Mouse (Mus musculus) MEL (cell line): ENCODE data around the gene Cbr4. TPM values are rescaled to one million over a fixed set of nuclear protein-coding genes. Genes with fewer than 3 reads are reported as not detected.
A peak's percentile ranks its signal among the peaks of the same experiment; 100 is the strongest.

Experiments used
- DNase-seq: peaks from one replicate; pipeline ENCODE4 v3.0.0; 2011; ENCODE audit warnings: low read depth, low spot score
- H3K27ac ChIP-seq: 2 replicates; pipeline ENCODE4 v1.5.1; 2012; ENCODE audit warnings: low read depth, mild to moderate bottlenecking, control low read depth, low read length, moderate library complexity; ENCODE audit not compliant: control insufficient read depth
- H3K27me3 ChIP-seq, 2 experiments: fragments of 150-350 bp in 1 of 2; sonication (generic) in 1 of 2; 2 replicates each; pipeline ENCODE4 v1.6.1; 2012; ENCODE audit warnings: low read length in 2 of 2, mild to moderate bottlenecking in 2 of 2, improper control_type of control experiment in 1 of 2, moderate library complexity in 1 of 2; ENCODE audit not compliant: insufficient read depth in 2 of 2, control insufficient read depth in 1 of 2
- H3K36me3 ChIP-seq, 2 experiments: 2 replicates each; pipeline ENCODE4 v1.6.1; 2012 to 2014; ENCODE audit warnings: low read length in 2 of 2, improper control_type of control experiment in 1 of 2, inconsistent platforms in 1 of 2, mild to moderate bottlenecking in 1 of 2; ENCODE audit not compliant: insufficient read depth in 2 of 2, control insufficient read depth in 1 of 2
- H3K4me1 ChIP-seq, 2 experiments: fragments of 150-350 bp in 1 of 2; sonication (generic) in 1 of 2; 2 replicates each; pipeline ENCODE4 v1.6.1; 2012; ENCODE audit warnings: low read length in 2 of 2, improper control_type of control experiment in 1 of 2, mild to moderate bottlenecking in 1 of 2; ENCODE audit not compliant: insufficient read depth in 2 of 2, control insufficient read depth in 1 of 2
- H3K4me3 ChIP-seq, 2 experiments: fragments of 150-350 bp in 1 of 2; sonication (generic) in 1 of 2; 2 replicates each; pipeline ENCODE4 v1.5.1; 2012; ENCODE audit warnings: low read depth in 2 of 2, low read length in 2 of 2, mild to moderate bottlenecking in 2 of 2, moderate library complexity in 2 of 2, control low read depth in 1 of 2, improper control_type of control experiment in 1 of 2; ENCODE audit not compliant: control insufficient read depth in 1 of 2, insufficient read depth in 1 of 2
- H3K79me2 ChIP-seq: 2 replicates; pipeline ENCODE4 v1.6.1; 2012; ENCODE audit warnings: mild to moderate bottlenecking, low read length, moderate library complexity; ENCODE audit not compliant: control insufficient read depth, poor library complexity, insufficient read depth
- H3K9ac ChIP-seq: 2 replicates; pipeline ENCODE4 v1.6.1; 2012; ENCODE audit warnings: low read depth, mild to moderate bottlenecking, control low read depth, low read length, moderate library complexity; ENCODE audit not compliant: control insufficient read depth, poor library complexity, severe bottlenecking
- H3K9me3 ChIP-seq: fragments of 150-350 bp; sonication (generic); replicated peaks from 2 replicates; pipeline ENCODE4 v1.6.1; 2012; ENCODE audit warnings: mild to moderate bottlenecking, low read length, improper control_type of control experiment, moderate library complexity; ENCODE audit not compliant: insufficient read depth
- CHD1 ChIP-seq: IDR thresholded peaks from 2 replicates; pipeline ENCODE4 v1.6.1; 2012; ENCODE audit warnings: low read depth, mild to moderate bottlenecking, inconsistent platforms, low read length, improper control_type of control experiment
- CHD2 ChIP-seq: IDR thresholded peaks from 2 replicates; pipeline ENCODE4 v1.6.1; 2011; ENCODE audit warnings: low read length, improper control_type of control experiment
- CTCF ChIP-seq, 3 experiments: IDR thresholded peaks in 2 of 3; conservative IDR thresholded peaks in 1 of 3; 2 replicates each; pipeline ENCODE4 v1.5.1; 2011 to 2012; ENCODE audit warnings: low read length in 3 of 3, low read depth in 2 of 3, mild to moderate bottlenecking in 2 of 3, improper control_type of control experiment in 1 of 3, inconsistent platforms in 1 of 3, mixed read lengths in 1 of 3, moderate library complexity in 1 of 3; ENCODE audit not compliant: control insufficient read depth in 1 of 3, insufficient read depth in 1 of 3, poor library complexity in 1 of 3, severe bottlenecking in 1 of 3
- E2F4 ChIP-seq: IDR thresholded peaks from 2 replicates; pipeline ENCODE4 v1.6.1; 2011; ENCODE audit warnings: low read depth, low read length, improper control_type of control experiment, borderline replicate concordance
- ELF1 ChIP-seq: IDR thresholded peaks from 2 replicates; pipeline ENCODE4 v1.6.1; 2014; ENCODE audit warnings: low read depth, mild to moderate bottlenecking, inconsistent platforms, low read length, improper control_type of control experiment, moderate library complexity
- EP300 ChIP-seq, 2 experiments: IDR thresholded peaks; 2 replicates each; pipeline ENCODE4 v1.6.1; 2011; ENCODE audit warnings: improper control_type of control experiment in 2 of 2, low read length in 2 of 2, low read depth in 1 of 2, mild to moderate bottlenecking in 1 of 2
- ETS1 ChIP-seq: IDR thresholded peaks from 2 replicates; pipeline ENCODE4 v1.6.1; 2012; ENCODE audit warnings: low read depth, mild to moderate bottlenecking, inconsistent platforms, low read length, improper control_type of control experiment, moderate library complexity
- GABPA ChIP-seq: IDR thresholded peaks from 2 replicates; pipeline ENCODE4 v1.6.1; 2012; ENCODE audit warnings: low read depth, mild to moderate bottlenecking, inconsistent platforms, low read length, improper control_type of control experiment, moderate library complexity
- GATA1 ChIP-seq: IDR thresholded peaks from 2 replicates; pipeline ENCODE4 v1.6.1; 2011; ENCODE audit warnings: low read depth, low read length, improper control_type of control experiment
- HCFC1 ChIP-seq: IDR thresholded peaks from 2 replicates; pipeline ENCODE4 v1.6.1; 2012; ENCODE audit warnings: low read depth, mild to moderate bottlenecking, inconsistent platforms, low read length, improper control_type of control experiment, moderate library complexity
- JUND ChIP-seq: IDR thresholded peaks from 2 replicates; pipeline ENCODE4 v1.6.1; 2011; ENCODE audit warnings: low read depth, mild to moderate bottlenecking, improper control_type of control experiment, low read length
- KAT2A ChIP-seq: conservative IDR thresholded peaks from 2 replicates; pipeline ENCODE4 v1.6.1; 2012; ENCODE audit warnings: low read depth, low read length, improper control_type of control experiment, inconsistent platforms
- MAFK ChIP-seq: IDR thresholded peaks from 2 replicates; pipeline ENCODE4 v1.6.1; 2011; ENCODE audit warnings: low read depth, mild to moderate bottlenecking, low read length, improper control_type of control experiment, borderline replicate concordance
- MAX ChIP-seq: IDR thresholded peaks from 2 replicates; pipeline ENCODE4 v1.6.1; 2011; ENCODE audit warnings: low read length, improper control_type of control experiment
- MAZ ChIP-seq: IDR thresholded peaks from 2 replicates; pipeline ENCODE4 v1.6.1; 2012; ENCODE audit warnings: low read depth, mild to moderate bottlenecking, inconsistent platforms, low read length, improper control_type of control experiment
- MEF2A ChIP-seq: IDR thresholded peaks from 2 replicates; pipeline ENCODE4 v1.6.1; 2014; ENCODE audit warnings: low read depth, mild to moderate bottlenecking, inconsistent platforms, low read length, improper control_type of control experiment; ENCODE audit not compliant: poor library complexity, insufficient replicate concordance, severe bottlenecking; ENCODE audit errors: extremely low read depth
- MXI1 ChIP-seq: IDR thresholded peaks from 2 replicates; pipeline ENCODE4 v1.6.1; 2011; ENCODE audit warnings: mild to moderate bottlenecking, low read depth, low read length, improper control_type of control experiment
- MYB ChIP-seq: IDR thresholded peaks from 2 replicates; pipeline ENCODE4 v1.6.1; 2011; ENCODE audit warnings: mild to moderate bottlenecking, low read depth, low read length, improper control_type of control experiment
- MYC ChIP-seq: IDR thresholded peaks from 2 replicates; pipeline ENCODE4 v1.6.1; 2011; ENCODE audit warnings: low read depth, mild to moderate bottlenecking, low read length, improper control_type of control experiment, moderate library complexity
- NELFE ChIP-seq: IDR thresholded peaks from 2 replicates; pipeline ENCODE4 v1.6.1; 2011; ENCODE audit warnings: low read depth, low read length, improper control_type of control experiment
- NRF1 ChIP-seq: IDR thresholded peaks from 2 replicates; pipeline ENCODE4 v1.6.1; 2014; ENCODE audit warnings: low read depth, mild to moderate bottlenecking, inconsistent platforms, low read length, improper control_type of control experiment, moderate library complexity; ENCODE audit not compliant: poor library complexity, insufficient read depth, severe bottlenecking
- POLR2A ChIP-seq, 2 experiments: IDR thresholded peaks; 2 replicates each; pipeline ENCODE4 v1.6.1; 2011 to 2012; ENCODE audit warnings: low read length in 2 of 2, mild to moderate bottlenecking in 2 of 2, control low read depth in 1 of 2, improper control_type of control experiment in 1 of 2, low read depth in 1 of 2, moderate library complexity in 1 of 2; ENCODE audit not compliant: control insufficient read depth in 1 of 2, insufficient read depth in 1 of 2, poor library complexity in 1 of 2
- POLR2AphosphoS2 ChIP-seq: IDR thresholded peaks from 2 replicates; pipeline ENCODE4 v1.6.1; 2011; ENCODE audit warnings: low read length, improper control_type of control experiment
- POLR2AphosphoS5 ChIP-seq: IDR thresholded peaks from 2 replicates; pipeline ENCODE4 v1.6.1; 2012; ENCODE audit warnings: low read depth, borderline replicate concordance, mild to moderate bottlenecking, inconsistent platforms, low read length, moderate library complexity, mixed read lengths
- RAD21 ChIP-seq: IDR thresholded peaks from 2 replicates; pipeline ENCODE4 v1.6.1; 2011; ENCODE audit warnings: mild to moderate bottlenecking, low read depth, low read length, improper control_type of control experiment
- RCOR1 ChIP-seq: IDR thresholded peaks from 2 replicates; pipeline ENCODE4 v1.6.1; 2012; ENCODE audit warnings: low read depth, mild to moderate bottlenecking, inconsistent platforms, low read length, improper control_type of control experiment
- SIN3A ChIP-seq: IDR thresholded peaks from 2 replicates; pipeline ENCODE4 v1.6.1; 2012; ENCODE audit warnings: low read length, improper control_type of control experiment, inconsistent platforms
- SMC3 ChIP-seq: IDR thresholded peaks from 2 replicates; pipeline ENCODE4 v1.6.1; 2011; ENCODE audit warnings: low read depth, low read length, improper control_type of control experiment
- TAL1 ChIP-seq: IDR thresholded peaks from 2 replicates; pipeline ENCODE4 v1.6.1; 2012; ENCODE audit warnings: mild to moderate bottlenecking, inconsistent platforms, low read length, moderate library complexity, mixed read lengths
- TBP ChIP-seq: IDR thresholded peaks from 2 replicates; pipeline ENCODE4 v1.8.0; 2011; ENCODE audit warnings: low read depth, low read length, improper control_type of control experiment
- TCF12 ChIP-seq: IDR thresholded peaks from 2 replicates; pipeline ENCODE4 v1.6.1; 2014; ENCODE audit warnings: low read depth, mild to moderate bottlenecking, inconsistent platforms, low read length, improper control_type of control experiment, moderate library complexity
- UBTF ChIP-seq: IDR thresholded peaks from 2 replicates; pipeline ENCODE4 v1.6.1; 2012; ENCODE audit warnings: low read depth, mild to moderate bottlenecking, inconsistent platforms, low read length, improper control_type of control experiment, moderate library complexity, borderline replicate concordance; ENCODE audit not compliant: insufficient read depth
- USF2 ChIP-seq, 2 experiments: IDR thresholded peaks; 2 replicates each; pipeline ENCODE4 v1.6.1; 2011 to 2012; ENCODE audit warnings: improper control_type of control experiment in 2 of 2, low read length in 2 of 2, borderline replicate concordance in 1 of 2, inconsistent platforms in 1 of 2, low read depth in 1 of 2, mild to moderate bottlenecking in 1 of 2; ENCODE audit not compliant: insufficient read depth in 1 of 2
- ZC3H11A ChIP-seq: IDR thresholded peaks from 2 replicates; pipeline ENCODE4 v1.6.1; 2012; ENCODE audit warnings: low read depth, mild to moderate bottlenecking, inconsistent platforms, low read length, improper control_type of control experiment
- ZKSCAN1 ChIP-seq: IDR thresholded peaks from 2 replicates; pipeline ENCODE4 v1.6.1; 2012; ENCODE audit warnings: low read depth, mild to moderate bottlenecking, inconsistent platforms, low read length, improper control_type of control experiment, moderate library complexity
- ZMIZ1 ChIP-seq: IDR thresholded peaks from 2 replicates; pipeline ENCODE4 v1.6.1; 2012; ENCODE audit warnings: low read depth, mild to moderate bottlenecking, inconsistent platforms, low read length, improper control_type of control experiment, moderate library complexity
- ZNF384 ChIP-seq: IDR thresholded peaks from 2 replicates; pipeline ENCODE4 v1.6.1; 2012; ENCODE audit warnings: low read depth, mild to moderate bottlenecking, inconsistent platforms, low read length, improper control_type of control experiment
- polyA plus RNA-seq, 2 experiments: library from polyadenylated mRNA; stranded (reverse) in 1 of 2; unstranded in 1 of 2; fragments of >175 nt in 1 of 2; fragments of >200 nt in 1 of 2; gene quantifications; 2 replicates each; pipeline versions ENCODE4 v1.2.1 to v1.2.4; 2012; ENCODE audit warnings: low replicate concordance in 2 of 2, low read depth in 1 of 2; ENCODE audit not compliant: insufficient read length in 2 of 2, insufficient read depth in 1 of 2, missing spikeins in 1 of 2
- total RNA-seq: library from RNA; depleted of rRNA; stranded (reverse); fragments of 300-350 nt; gene quantifications from 2 replicates; pipeline ENCODE4 v1.2.3, GENCODE M21; 2012

The Cbr4 gene
- total and polyA plus RNA-seq, 3 experiments, result 15.4 to 15.8 TPM; not detected in 1

DNA sequence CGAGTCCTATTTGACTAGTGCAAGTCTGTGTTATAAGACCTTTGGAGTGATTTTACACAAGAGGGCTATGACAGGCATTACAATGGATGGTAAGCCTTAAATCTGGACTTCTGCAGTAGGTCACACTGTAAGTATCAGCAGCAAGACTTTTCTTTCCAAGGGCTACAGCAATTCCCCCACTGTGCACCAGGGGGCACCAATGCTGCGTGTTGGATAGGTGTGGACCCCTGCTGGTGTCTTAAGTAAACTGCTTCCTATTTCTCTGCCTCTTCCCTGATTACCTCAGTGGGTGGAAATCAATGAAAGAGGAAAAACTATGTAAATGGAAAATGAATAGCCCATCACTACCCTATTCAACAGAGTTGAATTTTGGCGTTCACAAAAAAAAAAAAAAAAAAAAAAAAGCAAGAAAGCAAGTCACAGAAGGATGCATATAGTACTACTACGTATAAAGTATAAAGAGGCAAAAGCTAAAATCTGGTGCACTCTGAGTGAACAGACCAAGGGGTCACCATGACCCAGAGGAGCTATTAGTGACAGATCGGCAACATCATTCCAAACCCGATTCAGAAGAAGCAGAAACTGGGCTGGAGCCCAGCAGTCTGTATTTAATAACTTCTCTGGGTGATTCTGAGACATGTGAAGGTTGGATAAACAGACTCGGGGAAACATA is 52.4 kb downstream of the Cbr4 start:
- H3K4me3 ChIP-seq, result no peak overlapping the region
- H3K36me3 ChIP-seq, result no peaks in the 10 kb centered on the region
- peak; percentile 90 for DNase-seq
- H3K9me3 ChIP-seq, result no peaks in the 10 kb centered on the region
- peaks cover 0 to 4% of the 10 kb centered on the region in 2 experiments; a peak in 2 of 4 replicates for H3K27me3 ChIP-seq
- no peaks in the 10 kb centered on the region for H3K4me1 ChIP-seq
- no peak overlapping the region for H3K27ac ChIP-seq
- no peaks in the 10 kb centered on the region for H3K79me2 ChIP-seq
- H3K9ac ChIP-seq, result no peak overlapping the region
- no peak for TF ChIP-seq USF2 (IDR thresholded peaks at IDR 0.05; ENCODE audit: borderline replicate concordance in 1 of 2, insufficient read depth in 1 of 2, low read depth in 1 of 2, low read length in 2 of 2)
- no peak for TF ChIP-seq MYB
- peak in 2 of 3 experiments; percentile 99; a peak in 5 of 6 replicates for TF ChIP-seq CTCF (IDR thresholded peaks at IDR 0.05 in 2 of 3, conservative IDR thresholded peaks at IDR 0.05 in 1 of 3; ENCODE audit: control insufficient read depth in 1 of 3, insufficient read depth in 1 of 3, low read depth in 2 of 3, low read length in 3 of 3, poor library complexity in 1 of 3, severe bottlenecking in 1 of 3)
- TF ChIP-seq TCF12, result no peak
- no peak; the same call in 1 of the 2 replicates for TF ChIP-seq ELF1
- no peak for TF ChIP-seq TBP
- no peak for TF ChIP-seq NELFE
- peak; percentile 78; the same call in 1 of the 2 replicates for TF ChIP-seq JUND
- TF ChIP-seq MYC, result no peak
- TF ChIP-seq E2F4, result no peak
- no peak for TF ChIP-seq GABPA
- peak; percentile 97 for TF ChIP-seq SMC3
- TF ChIP-seq NRF1, result no peak
- no peak for TF ChIP-seq ETS1
- TF ChIP-seq MXI1, result no peak
- no peak for TF ChIP-seq EP300 (IDR thresholded peaks at IDR 0.05; ENCODE audit: low read depth in 1 of 2, low read length in 2 of 2)
- no peak for TF ChIP-seq KAT2A
- TF ChIP-seq CHD2, result no peak
- no peak for TF ChIP-seq ZMIZ1
- no peak for TF ChIP-seq POLR2A (IDR thresholded peaks at IDR 0.05; ENCODE audit: control insufficient read depth in 1 of 2, insufficient read depth in 1 of 2, low read depth in 1 of 2, low read length in 2 of 2, poor library complexity in 1 of 2)
- no peak for TF ChIP-seq POLR2AphosphoS5
- no peak for TF ChIP-seq CHD1
- TF ChIP-seq MEF2A, result no peak
- TF ChIP-seq GATA1, result no peak
- no peak for TF ChIP-seq HCFC1
- TF ChIP-seq RAD21, result peak; percentile 89
- no peak for TF ChIP-seq MAZ
- TF ChIP-seq RCOR1, result no peak
- no peak for TF ChIP-seq MAFK
- no peak for TF ChIP-seq MAX
- no peak for TF ChIP-seq POLR2AphosphoS2
- TF ChIP-seq UBTF, result no peak
- TF ChIP-seq TAL1, result no peak
- no peak for TF ChIP-seq SIN3A
- TF ChIP-seq ZKSCAN1, result no peak
- peak; percentile 47; the same call in 1 of the 2 replicates for TF ChIP-seq ZNF384
- TF ChIP-seq ZC3H11A, result peak; percentile 75
